Mouse (Mus musculus) liver, embryonic 15.5 days (tissue): ENCODE results near the gene Rasgrp4. TPM values are rescaled to one million over a fixed set of nuclear protein-coding genes. Genes with fewer than 3 reads are reported as not detected.
"Not testable (repeated sequence)": the region's sequence is repeated elsewhere in the genome, so short reads cannot be mapped to it uniquely, and the experiment has no call there.

Source experiments
- ATAC-seq: fragments of 200-750 bp; cut with Nextera tagmentation; 2 replicates; pipeline ENCODE4 v1.8.0; 2017; ENCODE audit warnings: moderate number of reproducible peaks, mild to moderate bottlenecking, moderate library complexity; ENCODE audit not compliant: insufficient read depth
- H3K27ac ChIP-seq: fragments of 300-500 bp; sonication (generic); replicated peaks from 2 replicates; pipeline ENCODE4 v1.5.1; 2015; ENCODE audit warnings: mild to moderate bottlenecking, inconsistent platforms
- H3K27me3 ChIP-seq: fragments of 300-500 bp; sonication (generic); 2 replicates; pipeline ENCODE4 v1.6.1; 2015; ENCODE audit warnings: mild to moderate bottlenecking, inconsistent platforms
- H3K36me3 ChIP-seq: fragments of 300-500 bp; sonication (generic); replicated peaks from 2 replicates; pipeline ENCODE4 v1.6.1; 2015; ENCODE audit warnings: moderate library complexity, mild to moderate bottlenecking, inconsistent platforms
- H3K4me1 ChIP-seq: fragments of 300-500 bp; sonication (generic); replicated peaks from 2 replicates; pipeline ENCODE4 v1.6.1; 2015; ENCODE audit warnings: inconsistent platforms
- H3K4me2 ChIP-seq: fragments of 300-500 bp; sonication (generic); 2 replicates; pipeline ENCODE4 v1.6.1; 2015; ENCODE audit warnings: moderate library complexity, mild to moderate bottlenecking, inconsistent platforms
- H3K4me3 ChIP-seq: fragments of 300-500 bp; sonication (generic); replicated peaks from 2 replicates; pipeline ENCODE4 v1.5.1; 2015; ENCODE audit warnings: mild to moderate bottlenecking, inconsistent platforms
- H3K9ac ChIP-seq: fragments of 300-500 bp; sonication (generic); 2 replicates; pipeline ENCODE4 v1.6.1; 2015; ENCODE audit warnings: moderate library complexity, mild to moderate bottlenecking, inconsistent platforms
- H3K9me3 ChIP-seq: fragments of 300-500 bp; sonication (generic); replicated peaks from 2 replicates; pipeline ENCODE4 v1.6.1; 2016; ENCODE audit warnings: inconsistent platforms
- WGBS: fragments of 180-500 bp; shearing (Covaris S2); methylation state at CpG from one replicate; pipeline ENCODE4 v1.1.7; 2015; ENCODE audit warnings: mixed read lengths; ENCODE audit not compliant: insufficient replicate concordance; 5-methylcytosine and 5-hydroxymethylcytosine counted together
- polyA plus RNA-seq: library from polyadenylated mRNA; unstranded; fragments of >200 nt; fragmentation: Nextera tagmentation; extraction: Ambion mirVana; gene quantifications from 2 replicates; pipeline ENCODE4 v1.2.1, GENCODE M21; 2015

The Rasgrp4 gene
- polyA plus RNA-seq, 1 experiment from 2014 or later, result 0.79 TPM

DNA sequence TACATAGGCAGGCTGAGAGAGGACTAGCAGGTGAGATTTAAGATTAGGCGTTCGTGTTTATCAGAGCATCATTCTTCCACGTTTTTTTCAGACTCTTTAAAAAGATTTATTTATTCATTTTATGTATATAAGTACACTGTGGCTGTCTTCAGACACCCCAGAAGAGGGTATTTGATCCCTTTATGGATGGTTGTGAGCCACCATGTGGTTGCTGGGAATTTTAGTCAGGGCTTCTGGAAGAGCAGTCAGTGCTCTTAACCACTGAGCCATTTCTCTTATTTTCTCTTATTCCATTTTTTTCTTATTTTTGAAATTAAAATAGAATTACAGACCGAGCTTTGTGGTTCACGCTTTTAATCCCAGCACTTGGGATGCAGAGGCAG, 46.2 kb downstream of the Rasgrp4 start:
- Histone ChIP-seq H3K27ac (peak overlapping the region; percentile 48; the same call in 1 of the 2 replicates), H3K4me1 (peaks cover 27% of the 10 kb centered on the region), H3K4me3 (peak overlapping the region; percentile 79), H3K9me3 (no peaks in the 10 kb centered on the region), H3K4me2 (peak overlapping the region; percentile 79), H3K27me3 (no peaks in the 10 kb centered on the region), H3K9ac (no peak overlapping the region), H3K36me3 (peaks cover 19% of the 10 kb centered on the region)
- 35% methylated on average over 5 of the region's 5 CpGs for WGBS
- no peak for ATAC-seq

DNA sequence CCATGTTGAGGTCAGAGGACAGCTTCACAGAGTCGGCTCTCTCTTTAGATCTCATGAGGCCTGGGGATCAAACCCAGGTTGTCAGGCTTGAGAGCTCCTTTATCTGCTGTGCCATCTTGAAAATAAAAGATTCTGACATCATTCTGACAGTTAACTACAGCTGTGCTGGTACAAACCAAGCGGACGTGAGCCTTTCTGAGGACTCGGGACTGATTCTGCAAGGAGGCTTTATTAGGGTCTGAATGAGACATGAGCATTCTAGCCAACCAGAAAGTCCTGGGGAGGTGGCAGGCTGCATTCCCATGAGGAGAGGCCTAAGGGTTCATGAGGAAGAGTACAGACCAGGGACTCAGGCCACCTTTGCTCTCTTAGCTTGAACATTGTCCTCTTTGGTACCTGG, 46.7 kb downstream of the Rasgrp4 start:
- H3K27me3 ChIP-seq, ATAC-seq, H3K9ac ChIP-seq, H3K4me3 ChIP-seq, H3K27ac ChIP-seq, H3K9me3 ChIP-seq: not testable (repeated sequence)
- Histone ChIP-seq H3K4me2 (peak overlapping the region; percentile 79; the same call in 1 of the 2 replicates), H3K36me3 (peaks cover 14% of the 10 kb centered on the region), H3K4me1 (peaks cover 27% of the 10 kb centered on the region)
- 72% methylated on average over 4 of the region's 4 CpGs for WGBS

DNA sequence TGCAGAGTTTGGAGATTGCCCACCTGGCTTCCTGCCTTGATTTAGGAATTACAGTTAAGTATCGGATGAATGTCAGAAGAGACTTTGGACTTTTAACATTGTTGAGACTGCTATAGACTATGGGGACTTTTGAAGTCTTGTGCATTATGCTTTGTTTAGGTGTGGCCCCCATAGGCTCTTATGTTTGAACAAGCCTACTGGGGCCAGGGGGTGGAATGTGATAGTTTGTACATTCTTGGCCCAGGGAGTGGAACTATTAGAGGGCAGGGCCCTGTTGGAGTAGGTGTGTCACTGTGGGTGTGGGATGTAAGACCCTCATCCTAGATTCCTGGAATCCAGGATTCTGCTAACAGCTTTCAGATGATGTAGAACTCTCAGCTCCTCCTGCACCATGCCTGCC, 59.6 kb downstream of the Rasgrp4 start:
- H3K4me3 ChIP-seq, H3K9me3 ChIP-seq, H3K9ac ChIP-seq, H3K27me3 ChIP-seq, H3K36me3 ChIP-seq, H3K27ac ChIP-seq, ATAC-seq, H3K4me1 ChIP-seq, H3K4me2 ChIP-seq: not testable (repeated sequence)
- WGBS, result 79% methylated on average over 1 of the region's 1 CpGs

DNA sequence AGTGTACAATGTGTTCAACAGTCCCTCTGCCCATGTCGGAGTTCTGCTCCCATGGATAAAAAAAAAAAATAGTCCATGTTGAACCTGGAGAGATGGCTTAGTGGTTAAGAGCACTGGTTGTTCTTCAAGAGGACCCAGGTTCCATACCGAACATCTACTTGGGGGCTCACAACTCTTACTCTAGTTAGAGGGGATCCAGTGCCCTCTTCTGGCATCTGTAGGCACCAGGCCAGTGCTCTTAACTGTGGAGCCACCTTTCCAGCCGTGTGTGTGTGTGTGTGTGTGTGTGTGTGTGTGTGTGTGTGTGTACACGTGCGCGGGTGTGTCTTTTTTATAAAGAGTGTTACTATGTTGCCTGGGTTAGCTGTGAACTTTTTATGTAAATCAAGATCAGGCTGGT, 67.9 kb downstream of the Rasgrp4 start:
- Histone ChIP-seq H3K4me1 (no peaks in the 10 kb centered on the region), H3K9me3 (no peaks in the 10 kb centered on the region), H3K36me3 (no peaks in the 10 kb centered on the region), H3K27ac (no peak overlapping the region), H3K4me2 (no peak overlapping the region), H3K9ac (no peak overlapping the region), H3K27me3 (no peaks in the 10 kb centered on the region), H3K4me3 (no peak overlapping the region)
- 45% methylated on average over 6 of the region's 6 CpGs for WGBS
- ATAC-seq, result no peak

Other genes starting within 250 kb of the Rasgrp4 start
- 126 and 147 TPM in 2 replicates for gene Actn4, start 172.5 kb upstream of the Rasgrp4 start, polyA plus RNA-seq
- gene Eif3k, start 153.0 kb upstream of the Rasgrp4 start, polyA plus RNA-seq, result 209 and 222 TPM in 2 replicates
- gene Map4k1, start 152.8 kb upstream of the Rasgrp4 start, polyA plus RNA-seq, result 21.6 and 26.3 TPM in 2 replicates
- 0.36 and 0.37 TPM in 2 replicates for gene Ryr1, start 9.7 kb upstream of the Rasgrp4 start, polyA plus RNA-seq
- gene Fam98c, start 21.4 kb downstream of the Rasgrp4 start, polyA plus RNA-seq, result 6.2 and 6.5 TPM in 2 replicates
- gene Ggn, start 35.4 kb downstream of the Rasgrp4 start, polyA plus RNA-seq, result 0.05 TPM in 1 of 2 replicates, not detected in the other
- 0.13 and 0.21 TPM in 2 replicates for gene Spred3, start 35.6 kb downstream of the Rasgrp4 start, polyA plus RNA-seq
- 110 and 112 TPM in 2 replicates for gene Psmd8, start 45.9 kb downstream of the Rasgrp4 start, polyA plus RNA-seq
- gene Catsperg1, start 79.2 kb downstream of the Rasgrp4 start, polyA plus RNA-seq, result 0.21 and 0.28 TPM in 2 replicates
- 1.2 and 1.8 TPM in 2 replicates for gene Kcnk6, start 97.7 kb downstream of the Rasgrp4 start, polyA plus RNA-seq
- gene Yif1b, start 103.5 kb downstream of the Rasgrp4 start, polyA plus RNA-seq, result 43.6 and 44.1 TPM in 2 replicates
- gene 2200002D01Rik, start 113.6 kb downstream of the Rasgrp4 start, polyA plus RNA-seq, result 4.2 and 6.3 TPM in 2 replicates
- 34.0 and 41.2 TPM in 2 replicates for gene Spint2, start 147.1 kb downstream of the Rasgrp4 start, polyA plus RNA-seq
- gene Ppp1r14a, start 154.5 kb downstream of the Rasgrp4 start, polyA plus RNA-seq, result 2.2 and 2.7 TPM in 2 replicates
- gene Dpf1, start 169.1 kb downstream of the Rasgrp4 start, polyA plus RNA-seq, result 1.7 and 2.3 TPM in 2 replicates